Mouse (Mus musculus): ENCODE measurements at regions not wholly inside any gene's neighbourhood (a gene's known extent, or its start where the extent isn't known, plus 50 kb on each side); places are given as distances from the start of the nearest gene placed in this dataset.

DNA sequence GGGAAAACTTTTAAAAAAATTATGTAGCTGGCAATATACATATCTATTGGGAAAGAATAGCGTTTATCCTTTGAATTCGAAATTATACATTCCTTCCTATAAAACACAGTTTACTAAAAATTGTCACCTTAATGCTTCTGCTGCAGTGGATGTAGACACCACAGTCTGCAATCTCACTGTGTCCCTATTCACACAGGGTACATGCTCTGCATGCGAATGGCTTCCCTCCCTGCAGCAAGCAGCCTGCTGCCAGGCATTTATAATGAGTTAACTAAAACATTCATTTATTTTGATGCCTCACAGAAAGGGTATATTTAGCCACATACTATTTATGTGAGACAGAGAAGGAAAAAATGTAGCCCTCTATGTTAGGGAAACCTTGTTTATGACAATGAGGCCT is 423.7 kb upstream of the Dppa4 start:
- Histone ChIP-seq H3K4me1 (ENCODE audit: control insufficient read depth, insufficient read depth, low read length) (no peaks in the 10 kb centered on the region), H3K27me3 (ENCODE audit: control insufficient read depth, insufficient read depth, low read length) (no peaks in the 10 kb centered on the region), H3K4me3 (replicated peaks; ENCODE audit: low read depth, low read length) (no peak overlapping the region), H3K9me3 (ENCODE audit: control insufficient read depth, low read length) (no peaks in the 10 kb centered on the region), H3K36me3 (ENCODE audit: control insufficient read depth, insufficient read depth, low read length) (no peaks in the 10 kb centered on the region), H3K27ac (replicated peaks; ENCODE audit: low read depth, low read length) (no peak overlapping the region), H3K9ac (replicated peaks; ENCODE audit: low read length) (no peak overlapping the region), H3K4me2 (ENCODE audit: low read length) (no peak overlapping the region)
- ATAC-seq (ENCODE audit: low FRiP score, low TSS enrichment), result no peak
- WGBS, result 86% methylated on average over 3 of the region's 3 CpGs
- peak; percentile 26 for DNase-seq

DNA sequence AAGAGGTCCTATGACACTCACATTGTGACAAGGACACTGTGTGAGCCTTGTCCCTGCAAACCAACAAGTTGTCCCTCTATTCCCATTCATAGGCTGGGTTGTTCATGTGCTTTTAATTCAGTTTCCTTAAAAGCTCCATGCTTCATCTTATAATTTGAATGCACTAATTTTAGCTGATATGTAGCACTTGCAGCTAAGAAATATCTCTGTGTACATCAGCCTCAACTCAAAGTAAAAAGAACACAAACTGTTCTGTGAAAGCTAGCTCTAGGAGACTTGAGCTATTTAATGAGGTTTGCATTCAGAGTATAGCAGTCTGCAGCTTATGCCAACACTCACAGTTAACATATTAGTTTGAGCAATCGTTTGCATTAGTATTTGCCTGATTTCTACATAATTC is 408.3 kb upstream of the Dppa4 start:
- 80% methylated on average over 1 of the region's 1 CpGs for WGBS
- ATAC-seq (ENCODE audit: low FRiP score, low TSS enrichment), result no peak

DNA sequence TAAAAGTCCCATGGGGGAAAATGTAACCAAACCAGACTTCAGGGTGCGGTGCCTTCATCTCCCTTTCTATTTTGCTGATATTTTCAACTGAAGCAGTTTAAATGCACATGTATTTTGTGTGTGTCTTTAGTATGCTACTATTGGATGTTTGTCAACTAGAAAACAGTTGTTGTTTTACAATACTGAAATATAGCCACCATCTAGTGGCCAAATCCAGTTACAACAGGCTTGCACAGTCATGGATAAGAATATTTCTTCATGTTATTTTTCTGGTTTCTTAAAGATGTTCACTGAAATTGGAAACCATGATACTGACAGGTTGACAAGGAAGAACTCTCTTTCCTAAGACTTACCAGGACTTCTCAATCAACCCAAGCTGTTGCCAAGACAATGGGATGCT is 400.1 kb upstream of the Dppa4 start:
- DNase-seq (peak; percentile 69), ATAC-seq (ENCODE audit: low FRiP score, low TSS enrichment) (no peak)

More for the DNA sequence above, 408.3 kb upstream of the Dppa4 start:
- H3K4me1 ChIP-seq (ENCODE audit: control insufficient read depth, insufficient read depth, low read length), result no peaks in the 10 kb centered on the region
- H3K27me3 ChIP-seq (ENCODE audit: control insufficient read depth, insufficient read depth, low read length), result no peaks in the 10 kb centered on the region
- H3K36me3 ChIP-seq (ENCODE audit: control insufficient read depth, insufficient read depth, low read length), result no peaks in the 10 kb centered on the region
- DNase-seq, result no peak
- no peak overlapping the region for H3K4me3 ChIP-seq (replicated peaks; ENCODE audit: low read depth, low read length)
- no peak overlapping the region for H3K9ac ChIP-seq (replicated peaks; ENCODE audit: low read length)
- H3K4me2 ChIP-seq (ENCODE audit: low read length), result no peak overlapping the region
- H3K9me3 ChIP-seq (ENCODE audit: control insufficient read depth, low read length), result no peaks in the 10 kb centered on the region
- H3K27ac ChIP-seq (replicated peaks; ENCODE audit: low read depth, low read length), result no peak overlapping the region

DNA sequence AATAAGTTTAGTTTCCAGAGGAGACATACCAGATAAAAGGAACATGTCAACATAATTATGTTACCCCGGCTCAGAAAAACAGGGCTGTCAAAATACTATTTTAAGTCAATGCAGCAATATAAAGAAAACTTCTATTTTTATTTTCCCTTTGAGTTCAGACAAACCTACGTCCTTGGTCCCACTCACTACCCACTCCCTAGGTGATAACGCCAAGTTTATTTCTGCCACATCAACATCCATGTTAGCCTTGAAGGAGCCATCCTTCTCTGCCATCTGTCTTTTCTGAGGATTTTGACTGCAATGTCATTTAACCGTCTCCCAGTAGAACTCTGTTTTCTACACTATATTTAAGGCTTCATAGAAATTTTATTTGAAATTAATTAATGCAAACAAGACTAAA is 396.5 kb upstream of the Dppa4 start:
- Histone ChIP-seq H3K4me3 (replicated peaks; ENCODE audit: low read depth, low read length) (no peak overlapping the region), H3K27ac (replicated peaks; ENCODE audit: low read depth, low read length) (no peak overlapping the region), H3K4me1 (ENCODE audit: control insufficient read depth, insufficient read depth, low read length) (no peaks in the 10 kb centered on the region), H3K4me2 (ENCODE audit: low read length) (no peak overlapping the region), H3K9ac (replicated peaks; ENCODE audit: low read length) (no peak overlapping the region), H3K36me3 (ENCODE audit: control insufficient read depth, insufficient read depth, low read length) (no peaks in the 10 kb centered on the region), H3K9me3 (ENCODE audit: control insufficient read depth, low read length) (no peaks in the 10 kb centered on the region), H3K27me3 (ENCODE audit: control insufficient read depth, insufficient read depth, low read length) (no peaks in the 10 kb centered on the region)
- ATAC-seq (ENCODE audit: low FRiP score, low TSS enrichment) (no peak), DNase-seq (no peak)
- 93% methylated on average over 4 of the region's 4 CpGs for WGBS

More for the DNA sequence above, 400.1 kb upstream of the Dppa4 start:
- H3K9me3 ChIP-seq (ENCODE audit: control insufficient read depth, low read length), result no peaks in the 10 kb centered on the region
- H3K4me2 ChIP-seq (ENCODE audit: low read length), result no peak overlapping the region
- H3K4me3 ChIP-seq (replicated peaks; ENCODE audit: low read depth, low read length), result no peak overlapping the region
- no peaks in the 10 kb centered on the region for H3K36me3 ChIP-seq (ENCODE audit: control insufficient read depth, insufficient read depth, low read length)
- no peak overlapping the region for H3K27ac ChIP-seq (replicated peaks; ENCODE audit: low read depth, low read length)
- no peaks in the 10 kb centered on the region for H3K4me1 ChIP-seq (ENCODE audit: control insufficient read depth, insufficient read depth, low read length)
- H3K27me3 ChIP-seq (ENCODE audit: control insufficient read depth, insufficient read depth, low read length), result no peaks in the 10 kb centered on the region
- WGBS, result 94% methylated on average over 1 of the region's 1 CpGs
- no peak overlapping the region for H3K9ac ChIP-seq (replicated peaks; ENCODE audit: low read length)

DNA sequence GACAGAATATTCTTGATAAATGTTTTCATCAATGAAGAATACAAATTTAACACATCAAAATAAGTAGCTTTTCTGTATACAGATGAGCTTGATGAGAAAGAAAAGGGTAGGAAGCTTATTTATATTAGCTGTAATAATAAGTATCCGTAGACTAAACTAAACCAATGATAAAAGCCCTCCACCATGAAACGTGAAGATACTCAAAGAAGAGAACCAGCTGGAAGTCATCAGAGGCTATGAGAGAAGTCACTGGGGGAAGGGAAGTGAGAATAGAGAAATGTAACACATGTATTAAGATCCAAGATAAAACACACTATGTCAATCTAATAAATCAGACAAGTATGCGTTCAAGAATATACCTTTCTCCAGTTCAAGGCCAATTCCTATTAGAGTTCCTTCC is 382.7 kb upstream of the Dppa4 start:
- Histone ChIP-seq H3K9ac (replicated peaks; ENCODE audit: low read length) (no peak overlapping the region), H3K36me3 (ENCODE audit: control insufficient read depth, insufficient read depth, low read length) (no peaks in the 10 kb centered on the region), H3K9me3 (ENCODE audit: control insufficient read depth, low read length) (no peaks in the 10 kb centered on the region), H3K27ac (replicated peaks; ENCODE audit: low read depth, low read length) (no peak overlapping the region), H3K27me3 (ENCODE audit: control insufficient read depth, insufficient read depth, low read length) (no peaks in the 10 kb centered on the region), H3K4me2 (ENCODE audit: low read length) (no peak overlapping the region), H3K4me1 (ENCODE audit: control insufficient read depth, insufficient read depth, low read length) (no peaks in the 10 kb centered on the region), H3K4me3 (replicated peaks; ENCODE audit: low read depth, low read length) (no peak overlapping the region)
- 90% methylated on average over 3 of the region's 3 CpGs for WGBS
- DNase-seq (no peak), ATAC-seq (ENCODE audit: low FRiP score, low TSS enrichment) (no peak)

DNA sequence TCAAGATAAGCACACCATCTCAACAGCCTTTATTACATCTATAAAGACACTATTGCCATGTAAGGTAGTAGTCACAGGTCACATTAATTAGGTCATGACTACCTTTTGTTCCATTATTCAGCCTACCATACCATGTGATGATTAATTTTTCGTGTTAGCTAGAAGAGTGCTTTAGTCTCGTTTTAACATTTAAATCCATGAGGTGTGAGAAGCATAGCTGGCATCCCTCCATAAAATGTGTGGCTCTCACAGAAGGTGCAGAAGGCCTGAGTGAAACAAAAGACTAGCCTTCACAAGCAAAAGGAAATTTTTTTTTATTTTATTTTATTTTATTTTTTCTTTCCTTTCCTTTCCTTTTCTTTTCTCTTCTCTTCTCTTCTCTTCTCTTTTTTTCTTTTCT is 345.5 kb upstream of the Dppa4 start:
- Histone ChIP-seq H3K4me3 (replicated peaks; ENCODE audit: low read depth, low read length) (no peak overlapping the region), H3K4me2 (ENCODE audit: low read length) (no peak overlapping the region), H3K36me3 (ENCODE audit: control insufficient read depth, insufficient read depth, low read length) (no peaks in the 10 kb centered on the region), H3K4me1 (ENCODE audit: control insufficient read depth, insufficient read depth, low read length) (no peaks in the 10 kb centered on the region), H3K9ac (replicated peaks; ENCODE audit: low read length) (no peak overlapping the region), H3K27ac (replicated peaks; ENCODE audit: low read depth, low read length) (no peak overlapping the region), H3K9me3 (ENCODE audit: control insufficient read depth, low read length) (no peaks in the 10 kb centered on the region), H3K27me3 (ENCODE audit: control insufficient read depth, insufficient read depth, low read length) (no peaks in the 10 kb centered on the region)
- ATAC-seq (ENCODE audit: low FRiP score, low TSS enrichment) (no peak), DNase-seq (no peak)
- WGBS, result 83% methylated on average over 2 of the region's 2 CpGs

Measured in midbrain, embryonic 14.5 days (tissue).